Mouse (Mus musculus) cerebellum, postnatal 10 days (tissue): Measurements from ENCODE around the gene Dock9.
A peak's percentile ranks its signal among the peaks of the same experiment; 100 is the strongest.
"Not testable (repeated sequence)": the region's sequence is repeated elsewhere in the genome, so short reads cannot be mapped to it uniquely, and the experiment has no call there.

ENCODE experiments used
- DNase-seq, 2 experiments: peaks; one replicate each; pipeline ENCODE4 v3.0.0; 2021; ENCODE audit warnings: mixed read lengths in 2 of 2

Gene Dock9

DNA sequence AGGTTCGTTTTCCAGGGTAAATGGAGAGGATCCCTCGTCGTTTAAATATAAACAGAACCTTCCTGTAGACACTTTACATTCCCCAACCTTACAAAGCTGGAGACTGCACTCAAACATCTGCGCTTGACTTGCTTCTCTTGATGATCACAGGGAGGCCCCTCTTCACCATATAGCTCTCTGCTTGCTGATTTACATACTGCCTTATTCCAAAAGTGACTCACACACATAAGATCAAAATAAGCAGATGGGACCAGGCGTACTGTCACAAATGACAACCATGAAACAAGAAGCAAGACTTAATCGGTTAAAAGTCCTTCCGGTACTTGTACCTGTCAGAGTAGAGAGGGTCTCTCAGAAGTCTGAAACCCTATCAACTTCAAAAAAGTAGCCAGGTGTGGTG, 63.4 kb downstream of the Dock9 start:
- no peak for DNase-seq

GRCm38 (mm10) chr14:121733694-121734093, 63.9 kb downstream of the Dock9 start:
- no peak for DNase-seq

- DNase-seq = no peak
Measured at GRCm38 (mm10) chr14:121732196-121732595, 65.4 kb downstream of the Dock9 start.

DNA sequence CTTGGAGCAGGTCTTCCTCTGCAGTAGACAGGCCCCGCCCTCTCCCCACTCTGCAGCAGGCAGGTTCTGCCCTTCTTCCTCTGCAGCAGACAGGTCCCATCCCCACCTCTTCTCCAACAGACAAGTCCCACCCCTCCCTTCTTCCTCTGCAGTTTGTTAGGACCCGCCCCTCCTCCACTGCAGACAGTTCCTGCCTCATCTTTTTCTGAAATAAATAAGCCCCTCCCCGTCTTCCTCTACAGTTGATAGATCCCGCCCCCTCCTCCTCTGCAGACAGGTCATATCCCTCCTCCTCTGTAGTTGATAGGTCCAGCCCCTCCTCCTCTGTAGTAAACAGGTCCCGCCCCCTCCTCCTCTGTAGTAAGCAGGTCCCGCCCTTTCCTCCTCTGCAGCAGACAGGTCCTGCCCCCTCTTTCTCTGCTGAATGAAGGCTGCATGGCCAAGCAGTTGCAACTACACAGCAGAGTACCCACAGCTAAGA, 65.9 kb downstream of the Dock9 start:
- DNase-seq = no peak

DNA sequence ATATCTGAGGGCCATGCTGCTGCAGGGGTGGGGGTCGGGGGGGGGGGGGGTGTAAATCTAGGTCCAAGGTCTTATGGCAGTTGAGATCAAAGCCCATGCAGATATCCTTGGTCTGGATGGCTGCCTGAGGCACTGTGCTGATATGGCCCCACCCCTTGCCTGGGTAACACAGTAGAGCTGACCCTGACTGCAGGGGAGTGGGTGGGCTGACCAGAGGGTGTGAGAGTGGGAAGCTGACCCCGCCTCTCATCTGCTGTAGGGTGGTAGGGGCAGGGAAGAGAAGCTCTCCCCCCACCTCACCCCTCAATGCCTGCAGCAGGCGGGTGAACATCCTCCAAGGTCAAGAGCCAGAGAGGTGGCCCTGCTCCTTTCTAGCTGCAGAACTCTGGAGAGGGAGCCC, 66.7 kb downstream of the Dock9 start:
- DNase-seq = no peak

- DNase-seq = no peak
Measured at GRCm38 (mm10) chr14:121727996-121728395, 69.6 kb downstream of the Dock9 start.

DNA sequence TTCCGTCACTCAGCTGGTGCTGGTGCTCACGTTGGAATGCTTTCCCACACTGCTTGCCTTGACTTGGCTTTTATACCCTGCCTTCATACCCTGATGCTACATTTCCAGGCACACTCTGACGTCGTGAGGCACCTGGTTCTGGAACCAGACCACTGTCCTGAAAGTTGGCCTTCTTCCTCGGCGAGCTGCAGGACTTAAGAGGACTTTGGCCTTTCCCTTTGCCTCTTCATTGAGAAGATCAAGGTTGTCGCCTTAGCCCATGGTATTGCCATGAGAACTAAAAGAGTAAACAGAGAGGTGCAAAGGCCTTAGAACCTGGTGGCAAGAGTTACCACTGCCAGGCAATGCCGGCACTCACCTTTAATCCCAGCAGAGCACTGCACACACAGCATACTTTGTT, 73.1 kb downstream of the Dock9 start:
- DNase-seq = no peak

DNA sequence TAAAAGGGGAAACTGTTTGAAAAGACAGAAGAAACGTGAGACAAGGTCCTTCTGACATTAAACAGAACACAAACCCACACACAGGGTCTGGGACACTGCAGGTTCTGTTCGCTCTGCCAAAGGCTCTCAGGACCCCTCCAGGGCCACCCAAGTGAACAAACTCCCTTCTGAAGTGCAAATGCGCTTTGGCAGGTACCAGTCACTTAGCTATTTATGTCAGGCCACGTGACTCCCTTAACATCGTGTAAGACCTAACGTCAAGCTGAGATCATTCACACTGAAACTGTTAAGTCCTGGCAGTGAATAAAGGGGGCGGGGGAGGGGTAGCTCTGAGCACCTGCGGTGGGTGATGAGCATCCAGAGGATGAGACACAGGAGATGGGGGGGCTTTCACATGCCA, 74.9 kb downstream of the Dock9 start:
- DNase-seq = no peak

GRCm38 (mm10) chr14:121721431-121721830, 76.2 kb downstream of the Dock9 start:
- DNase-seq = no peak

DNA sequence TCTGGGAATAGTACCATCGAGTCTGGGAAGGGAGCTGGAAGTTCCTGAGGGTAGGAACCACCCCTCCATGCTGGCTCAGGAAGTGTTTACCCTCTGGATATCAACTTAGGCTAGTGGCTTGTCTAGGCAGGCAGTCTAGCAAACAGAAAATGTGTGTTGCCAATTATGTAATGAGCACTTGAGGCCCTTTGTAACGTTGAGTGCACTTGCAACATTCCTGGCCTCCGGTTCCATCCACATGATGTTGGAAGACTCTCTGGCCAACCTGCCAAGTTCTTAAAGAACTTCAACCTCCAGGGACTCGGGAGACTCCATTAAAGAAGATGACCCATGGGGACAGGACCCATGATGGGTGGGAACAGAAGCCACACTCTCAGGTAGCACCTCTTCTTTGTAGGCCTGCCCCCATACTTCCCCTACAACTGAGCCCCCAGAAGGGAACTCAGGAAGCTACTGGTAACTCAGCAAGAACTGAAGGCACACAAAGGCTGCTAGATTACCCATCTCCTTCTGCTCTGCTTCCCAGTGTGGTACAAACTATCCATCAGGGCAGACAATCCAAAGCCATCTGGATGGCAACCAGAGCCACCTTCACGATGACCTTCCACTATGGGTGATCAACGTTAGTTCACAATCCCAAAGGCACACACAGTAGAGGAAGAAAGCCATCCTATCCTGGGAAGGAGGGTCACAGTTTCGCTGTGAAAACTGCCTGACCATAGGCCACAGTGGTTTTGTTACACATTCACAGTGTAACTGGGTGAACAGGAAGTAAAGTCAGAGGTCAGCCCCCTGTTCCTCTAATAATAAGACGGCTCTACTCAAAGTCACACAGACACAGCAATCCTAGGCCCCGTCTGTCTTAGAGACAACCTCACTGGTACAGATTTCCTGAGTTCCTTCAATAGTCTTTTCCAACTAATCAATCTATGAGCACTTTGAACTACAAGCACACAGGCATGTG, 77.7 kb downstream of the Dock9 start:
- DNase-seq = no peak

GRCm38 (mm10) chr14:121714799-121715198, 82.8 kb downstream of the Dock9 start:
- not testable (repeated sequence) for DNase-seq

GRCm38 (mm10) chr14:121714268-121714667, 83.4 kb downstream of the Dock9 start:
- DNase-seq = no peak

DNA sequence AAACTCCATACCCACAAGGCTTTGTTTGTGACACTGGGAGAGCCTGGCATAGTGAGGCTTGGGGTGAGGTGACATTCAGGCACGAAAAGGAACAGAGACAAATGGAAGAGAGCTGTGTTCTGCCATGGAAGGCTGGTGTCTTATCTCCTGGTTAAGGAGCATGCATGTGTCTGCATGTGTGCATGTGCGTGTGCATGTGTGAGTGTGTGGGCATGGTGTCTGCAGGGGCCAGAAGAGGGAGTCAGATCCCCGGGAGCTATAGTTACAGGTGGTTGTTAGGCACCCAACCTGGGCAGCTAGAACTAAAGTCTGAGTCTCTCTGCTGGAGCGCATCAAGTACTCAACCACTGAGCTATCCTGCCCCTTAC, 83.8 kb downstream of the Dock9 start:
- no peak for DNase-seq

DNA sequence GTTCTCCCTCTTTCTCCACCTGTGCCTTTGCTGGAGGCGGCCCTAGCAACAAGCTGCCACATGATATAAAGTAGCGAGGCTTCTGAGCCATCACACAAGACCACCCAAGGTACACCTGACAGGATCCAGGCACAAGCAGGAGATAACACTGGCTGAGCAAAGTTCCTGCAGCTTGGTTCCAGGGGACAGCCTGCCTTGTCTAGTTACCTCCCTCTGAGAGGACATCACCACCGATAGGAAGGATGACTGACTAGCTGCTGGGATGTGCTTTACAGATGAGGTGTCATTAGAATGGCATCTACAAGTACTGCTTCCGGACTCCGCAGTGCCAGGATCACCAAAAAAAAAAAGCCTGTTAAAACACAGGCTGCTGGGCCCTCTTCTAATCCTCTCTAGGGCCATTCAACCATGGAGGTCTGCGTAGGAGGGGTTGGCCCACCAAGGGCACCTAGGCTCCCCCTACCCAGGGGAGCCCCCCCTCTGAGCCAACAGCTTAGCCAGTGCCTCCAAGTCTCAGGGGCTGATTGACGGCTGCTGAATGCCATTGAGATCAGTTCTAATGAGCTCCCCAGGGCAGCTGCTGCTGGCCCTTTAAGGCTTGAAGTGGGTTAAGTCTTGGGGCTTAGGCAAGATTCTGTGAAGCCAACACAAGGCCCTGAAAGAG, 84.3 kb downstream of the Dock9 start:
- DNase-seq = no peak

- DNase-seq = no peak
Measured at GRCm38 (mm10) chr14:121711089-121711826, 86.4 kb downstream of the Dock9 start.

- DNase-seq = no peak
Measured at GRCm38 (mm10) chr14:121710130-121710529, 87.5 kb downstream of the Dock9 start.

DNA sequence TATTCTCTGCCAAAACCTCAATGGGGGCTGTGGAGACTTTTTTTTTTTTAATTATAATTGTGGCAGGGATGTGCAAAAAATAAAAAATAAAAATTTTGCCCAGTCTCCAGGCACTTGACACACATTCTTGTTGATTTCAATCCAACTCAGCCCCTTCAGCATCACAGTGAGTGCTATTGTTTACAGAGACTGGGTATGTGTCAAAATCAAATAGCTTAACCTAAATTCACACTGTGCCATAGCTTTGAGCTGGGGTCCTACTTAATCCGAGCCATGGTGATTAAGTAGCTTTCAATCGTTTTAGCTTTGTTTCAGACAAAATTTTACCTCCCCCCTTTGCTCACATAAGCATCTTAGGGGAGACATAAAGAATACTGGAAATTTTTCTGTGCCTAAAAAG, 89.4 kb downstream of the Dock9 start:
- no peak for DNase-seq

GRCm38 (mm10) chr14:121706482-121706901, 91.1 kb downstream of the Dock9 start:
- DNase-seq = no peak

DNA sequence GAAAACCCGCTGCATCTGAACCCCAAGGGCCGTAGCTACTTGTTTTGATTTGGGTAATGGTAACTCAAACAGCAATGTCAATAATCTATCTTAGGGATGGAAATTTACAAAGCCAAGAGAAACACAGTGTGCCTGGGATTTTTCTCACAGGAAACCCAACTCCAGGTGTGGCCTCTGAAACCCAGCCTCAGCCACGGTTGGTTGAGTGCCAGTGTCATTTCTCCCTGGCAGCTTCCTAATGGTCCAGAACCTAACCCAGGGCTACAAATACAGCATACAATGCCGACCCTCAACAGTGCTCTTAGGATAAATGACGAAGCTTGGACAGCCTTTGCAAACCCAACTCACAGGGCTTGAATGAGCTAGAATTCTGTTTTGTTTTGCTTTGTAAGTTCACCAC, 92.0 kb downstream of the Dock9 start:
- DNase-seq = peak in 1 of 2 experiments; percentile 13

DNA sequence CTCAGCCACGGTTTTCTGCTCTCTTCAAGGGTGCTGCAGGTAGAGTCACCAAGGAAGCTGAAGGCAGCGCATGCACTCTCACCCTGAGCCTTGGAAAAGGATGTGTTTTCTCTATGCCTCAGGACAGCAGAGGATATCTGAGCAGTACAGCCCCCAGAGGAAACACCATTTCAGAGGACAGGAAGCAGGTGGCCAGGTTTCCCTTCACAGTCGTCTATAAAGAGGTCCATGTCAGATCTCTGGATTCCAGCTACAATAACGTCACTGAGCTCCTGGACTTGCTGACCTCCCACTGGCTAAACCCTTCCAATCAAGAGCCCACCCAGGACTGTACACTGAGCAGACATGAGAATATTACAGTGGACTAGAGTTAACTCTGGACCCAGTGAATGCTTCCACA, 95.1 kb downstream of the Dock9 start:
- no peak for DNase-seq

DNA sequence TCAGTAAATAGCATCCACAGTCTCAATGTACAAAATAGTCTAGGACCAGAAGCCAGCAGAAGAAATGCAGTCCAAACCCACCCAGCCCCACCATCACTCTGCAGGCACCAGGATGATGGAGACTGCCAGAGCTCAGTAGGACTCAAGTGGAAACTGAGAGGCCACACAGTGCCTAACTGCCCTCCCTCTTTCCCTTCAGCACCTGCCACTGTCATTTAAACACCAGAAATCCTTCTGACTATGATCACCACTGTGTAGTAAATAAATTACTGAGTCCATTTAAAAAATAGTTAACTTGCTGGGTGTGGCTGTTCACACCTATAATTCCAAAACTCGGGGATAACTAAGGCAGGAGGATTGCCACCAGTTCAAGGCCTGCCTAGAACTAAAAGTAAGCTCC, 97.6 kb downstream of the Dock9 start:
- DNase-seq = no peak

GRCm38 (mm10) chr14:121698620-121698950, 99.1 kb downstream of the Dock9 start:
- peak; percentile 20 for DNase-seq
